Mouse (Mus musculus): ENCODE results near the gene Snx9. TPM values are rescaled to one million over a fixed set of nuclear protein-coding genes. Genes with fewer than 3 reads are reported as not detected.

Gene Snx9
- total RNA-seq, 2 experiments from 2014 or later = 48.3 to 51.7 TPM

DNA sequence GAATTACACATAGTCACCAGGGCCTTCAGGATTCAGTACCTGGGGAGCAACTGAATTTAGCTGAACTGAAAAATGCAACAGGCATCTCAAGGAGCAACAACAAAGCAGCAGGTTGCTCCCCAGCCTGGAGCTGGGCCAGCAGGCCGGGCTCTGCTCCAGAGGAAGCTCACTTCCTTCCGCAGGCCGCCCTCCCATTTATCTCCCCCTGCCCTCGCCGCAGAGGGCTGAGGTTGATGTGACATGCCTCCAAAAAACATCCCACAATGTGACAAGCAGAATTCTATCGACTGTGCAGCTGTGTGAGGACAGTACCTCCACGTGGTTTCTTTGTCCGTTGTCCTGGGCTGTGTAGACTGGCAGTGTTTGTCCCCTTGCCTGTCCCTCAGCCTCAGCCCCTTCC lies 44.3 kb downstream of the Snx9 start:
- DNase-seq = peak; percentile 86

GRCm38 (mm10) chr17:5886181-5886810 lies 45.2 kb downstream of the Snx9 start:
- DNase-seq = no peak

DNA sequence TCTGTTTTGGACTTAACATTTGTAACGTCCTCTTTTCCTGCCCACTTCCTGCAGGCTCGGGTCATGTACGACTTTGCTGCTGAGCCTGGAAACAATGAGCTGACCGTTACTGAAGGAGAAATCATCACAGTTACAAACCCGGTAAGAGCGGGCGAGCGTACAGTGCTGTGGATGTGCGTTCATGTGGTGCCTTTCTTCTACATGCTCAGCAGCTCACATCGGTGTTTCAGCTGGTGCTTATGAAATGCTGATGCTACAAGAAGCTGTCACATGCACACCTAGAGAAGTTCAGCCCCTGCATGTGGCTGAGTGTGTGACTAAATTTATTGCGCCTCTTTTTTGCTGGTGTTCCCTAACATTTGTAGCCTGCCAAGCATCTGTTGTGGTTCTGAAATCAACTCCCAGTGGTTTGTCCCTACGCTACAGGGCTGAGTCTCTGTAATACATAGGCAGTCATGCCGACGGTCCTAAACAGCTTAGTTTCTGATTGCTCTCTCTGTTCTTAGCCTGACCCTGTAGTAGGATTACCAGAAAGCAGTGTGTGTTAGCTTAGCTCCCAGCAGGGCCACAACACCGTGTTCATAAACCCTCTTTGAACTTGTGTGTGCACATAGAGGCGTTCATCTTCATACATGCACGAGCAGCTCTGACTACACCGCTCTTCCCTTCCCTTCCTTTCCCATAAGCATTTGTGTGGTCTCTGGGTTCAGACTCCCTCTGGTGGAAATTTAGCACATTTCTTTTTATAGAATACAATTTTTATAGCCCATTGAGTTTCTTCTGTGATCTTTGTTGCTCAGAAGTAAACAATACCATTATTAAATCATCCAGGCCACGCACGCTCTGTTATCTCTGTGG lies 46.0 kb downstream of the Snx9 start:
- DNase-seq = no peak

- DNase-seq = peak; percentile 95
Measured at GRCm38 (mm10) chr17:5890429-5890828, 49.3 kb downstream of the Snx9 start.

DNA sequence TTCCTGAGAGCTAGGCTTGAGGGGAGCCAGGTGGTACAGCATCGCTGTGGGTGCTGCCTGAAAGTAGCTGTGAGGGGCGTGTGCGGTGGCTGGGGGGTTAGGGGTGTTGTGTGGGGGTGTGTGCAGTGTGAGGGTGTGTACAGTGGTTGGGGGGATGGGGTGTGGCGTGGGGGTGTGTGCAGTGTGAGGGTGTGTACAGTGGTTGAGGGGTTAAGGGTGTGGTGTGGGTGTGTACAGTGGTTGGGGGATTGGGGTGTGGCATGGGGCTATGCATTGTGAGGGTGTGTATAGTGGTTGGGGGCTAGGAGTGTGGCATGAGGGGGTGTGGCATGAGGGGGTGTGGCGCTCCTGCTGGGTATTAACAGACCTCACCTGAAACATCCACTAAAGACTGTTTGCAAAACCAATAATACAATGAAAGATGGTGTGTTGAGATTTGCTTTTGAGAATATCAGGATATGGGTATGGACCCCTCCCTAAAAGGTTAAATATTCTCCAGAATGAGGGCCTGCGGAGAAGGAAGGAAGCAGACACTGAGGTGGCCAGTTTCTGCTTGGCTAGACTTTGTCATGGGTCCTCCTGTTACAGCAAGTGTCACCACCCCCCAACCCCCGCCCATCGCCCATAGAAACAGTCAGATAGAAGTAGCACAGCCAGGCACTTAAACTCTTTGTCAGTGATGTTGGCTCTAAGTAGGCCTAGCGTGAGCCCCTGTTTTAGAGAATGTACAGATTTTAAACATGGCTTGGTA lies 51.0 kb downstream of the Snx9 start:
- no peak for DNase-seq

DNA sequence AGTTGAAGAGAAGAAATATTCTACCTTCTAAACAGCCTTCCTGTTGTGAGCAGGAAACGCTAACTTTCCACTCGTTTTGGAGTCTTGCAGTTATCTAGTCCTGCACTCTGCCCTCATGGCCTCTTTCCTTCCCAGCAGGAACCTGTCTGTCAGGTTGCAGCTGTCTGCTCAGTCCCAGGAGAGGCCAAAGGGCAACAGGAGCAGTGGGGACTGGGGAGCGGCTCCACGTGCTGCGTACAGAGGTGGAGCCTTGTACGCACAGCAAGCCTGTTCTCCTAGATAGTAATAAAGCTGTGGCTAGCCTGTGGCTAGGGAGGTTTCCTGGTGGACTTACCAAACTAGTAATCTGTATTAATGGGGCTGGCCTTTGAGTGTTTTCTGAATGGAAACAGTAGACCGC lies 52.0 kb downstream of the Snx9 start:
- DNase-seq = peak; percentile 42

DNA sequence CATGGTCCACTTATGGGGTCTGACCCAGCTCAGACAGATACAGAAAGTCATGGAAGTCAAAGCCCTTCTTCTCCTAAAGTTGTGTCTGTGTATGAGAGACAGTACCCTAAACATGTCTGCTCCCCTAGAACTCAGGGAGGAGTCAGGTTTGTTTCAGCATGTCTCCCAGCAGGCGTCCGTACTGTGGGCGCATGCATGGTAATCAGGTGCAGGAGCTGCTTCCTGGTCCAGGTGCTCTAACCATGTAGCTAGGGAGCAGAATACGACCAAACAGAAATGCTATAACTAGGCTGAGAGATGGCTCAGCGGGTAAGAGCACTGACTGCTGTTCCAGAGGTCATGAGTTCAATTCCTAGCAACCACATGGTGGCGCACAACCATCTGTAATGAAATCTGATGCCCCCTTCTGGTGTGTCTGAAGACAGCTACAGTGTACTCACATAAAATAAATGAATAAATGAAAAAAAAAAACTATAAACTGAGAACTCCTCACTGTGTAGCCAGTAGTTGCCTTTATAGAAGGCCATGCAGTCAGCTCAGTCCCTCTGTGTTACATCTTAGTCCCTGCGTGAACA lies 52.5 kb downstream of the Snx9 start:
- DNase-seq = no peak

GRCm38 (mm10) chr17:5896066-5896465 lies 54.9 kb downstream of the Snx9 start:
- DNase-seq = no peak

DNA sequence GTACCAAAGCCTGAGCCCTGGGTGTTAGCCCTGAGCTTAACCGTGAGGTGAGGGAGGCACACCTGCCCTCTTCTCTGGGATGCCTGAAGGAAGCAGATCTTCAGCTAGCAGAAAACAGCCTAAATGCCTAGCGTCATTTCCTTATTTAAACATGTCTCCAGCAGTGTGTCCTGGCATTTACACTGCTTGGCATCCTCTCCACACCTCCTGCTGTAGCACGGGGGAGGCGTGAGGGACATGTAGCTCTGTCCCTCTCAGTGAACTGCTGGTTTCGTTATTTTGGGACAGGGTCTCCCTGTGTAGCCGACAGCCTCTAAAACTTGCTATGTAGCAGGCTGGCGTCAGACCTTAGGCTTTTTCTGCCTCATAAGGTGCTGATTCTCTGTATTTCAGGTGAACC lies 55.5 kb downstream of the Snx9 start:
- no peak for DNase-seq

DNA sequence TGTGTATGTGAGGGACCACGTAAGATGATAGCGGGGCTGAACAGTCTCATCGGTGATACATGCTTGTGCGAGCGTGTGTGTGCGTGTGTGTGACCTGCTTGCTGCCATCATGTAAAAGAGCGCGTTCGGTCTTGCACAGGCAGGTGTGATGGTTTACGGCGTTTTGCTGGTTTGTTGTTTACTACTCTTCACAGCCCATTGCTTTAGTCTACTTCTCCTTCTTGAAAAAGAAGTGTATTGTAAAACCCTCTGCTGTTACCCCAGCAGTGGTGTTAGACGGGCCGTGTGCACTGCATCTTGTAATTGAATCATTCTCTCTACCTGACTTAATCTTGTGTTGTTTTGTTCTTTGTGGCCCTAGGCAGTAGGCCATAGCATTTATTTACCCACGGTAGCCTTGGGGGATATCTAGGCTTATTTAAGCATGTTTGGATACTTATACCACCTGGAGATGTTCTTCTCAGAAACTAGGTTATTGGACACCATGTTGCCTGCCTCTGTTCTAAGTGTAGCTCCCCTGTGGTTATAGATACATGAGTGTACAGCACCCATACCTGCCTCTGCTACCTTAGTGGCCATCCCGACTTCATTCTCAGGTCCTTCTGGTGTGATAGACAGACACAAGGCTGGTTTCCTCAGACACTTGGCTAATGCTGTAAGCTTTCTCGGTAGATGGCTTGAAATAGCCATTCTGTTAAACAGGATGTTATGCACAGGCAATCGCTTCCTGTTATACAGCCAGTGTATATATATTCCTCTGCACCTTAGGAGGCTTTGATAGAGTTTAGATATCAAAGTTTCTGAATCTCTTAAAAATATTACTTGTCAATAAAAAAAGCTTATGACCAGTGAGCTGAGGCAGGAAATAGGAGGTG lies 56.4 kb downstream of the Snx9 start:
- DNase-seq = no peak

GRCm38 (mm10) chr17:5899251-5899650 lies 58.1 kb downstream of the Snx9 start:
- DNase-seq = no peak

- no peak for DNase-seq
Measured at GRCm38 (mm10) chr17:5901381-5901780, 60.3 kb downstream of the Snx9 start.

DNA sequence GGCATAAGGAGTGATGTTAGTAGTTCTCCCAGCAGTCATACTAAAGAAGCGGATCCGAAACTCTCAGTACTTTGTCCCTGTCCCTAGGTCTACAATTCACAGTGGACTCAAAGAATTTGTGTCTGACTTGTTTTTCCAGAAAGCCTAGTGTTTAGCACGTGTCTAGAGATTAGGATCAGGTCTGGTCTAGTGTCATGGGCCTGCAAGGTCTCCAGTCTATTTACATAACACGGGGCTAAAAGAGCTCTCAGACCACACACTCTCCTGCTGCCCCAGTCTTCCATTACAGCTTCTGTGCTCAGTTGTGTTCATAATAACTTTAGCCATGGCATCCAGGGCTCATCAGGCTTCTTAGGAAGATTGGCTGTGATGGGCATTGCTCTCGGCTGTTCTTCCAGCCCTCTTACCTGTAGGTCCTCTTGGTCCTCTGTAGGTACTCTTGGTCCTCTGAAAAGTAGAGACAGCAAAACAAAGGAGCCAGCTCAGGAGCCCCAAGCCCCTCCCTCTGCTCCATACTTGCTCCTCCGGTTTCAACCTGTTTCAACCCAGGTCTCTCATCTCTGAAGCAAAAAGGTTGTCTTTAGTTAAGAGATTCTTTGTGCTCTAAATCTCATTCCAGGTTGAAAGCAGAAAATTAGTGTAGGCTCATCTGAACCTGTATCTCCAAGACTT lies 62.6 kb downstream of the Snx9 start:
- DNase-seq = no peak

DNA sequence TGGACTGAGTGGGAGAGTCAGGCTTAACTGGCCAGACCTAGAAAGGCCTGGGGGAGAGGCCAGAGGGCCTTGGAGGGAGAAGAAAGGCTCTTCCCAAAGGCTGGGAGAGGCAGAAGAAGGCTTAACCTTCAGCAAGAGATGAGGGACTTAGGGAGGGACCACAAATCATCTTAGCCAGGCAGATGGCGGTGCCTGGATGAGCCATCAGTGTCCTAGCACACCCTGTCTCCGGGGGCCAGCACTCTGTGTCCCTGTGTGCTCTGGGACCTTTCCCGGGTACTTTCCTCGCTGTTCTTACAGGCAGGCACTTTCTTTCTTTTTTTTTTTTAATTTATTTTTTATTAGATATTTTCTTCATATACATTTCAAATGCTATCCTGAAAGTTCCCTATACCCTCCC lies 68.6 kb downstream of the Snx9 start:
- DNase-seq = no peak

DNA sequence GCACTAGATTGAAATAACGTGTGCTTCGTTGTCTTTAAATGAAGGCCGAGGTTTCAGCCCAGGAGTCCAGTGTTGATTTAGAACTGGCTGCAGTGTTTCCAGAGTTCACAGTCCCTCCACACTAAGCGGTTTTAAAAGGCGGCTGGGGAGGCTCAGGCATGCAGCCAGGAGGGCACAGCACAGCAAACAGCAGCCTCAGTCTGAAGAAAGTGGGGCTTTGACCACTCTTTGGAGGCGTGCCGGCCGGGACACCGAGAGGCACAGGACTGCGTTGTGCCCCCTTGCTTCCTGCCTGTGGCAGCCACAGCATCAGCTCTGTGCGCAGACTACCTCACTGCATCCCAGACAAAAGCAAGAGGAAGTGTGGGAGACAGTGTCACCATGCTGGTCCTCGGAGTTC lies 70.5 kb downstream of the Snx9 start:
- no peak for DNase-seq

DNA sequence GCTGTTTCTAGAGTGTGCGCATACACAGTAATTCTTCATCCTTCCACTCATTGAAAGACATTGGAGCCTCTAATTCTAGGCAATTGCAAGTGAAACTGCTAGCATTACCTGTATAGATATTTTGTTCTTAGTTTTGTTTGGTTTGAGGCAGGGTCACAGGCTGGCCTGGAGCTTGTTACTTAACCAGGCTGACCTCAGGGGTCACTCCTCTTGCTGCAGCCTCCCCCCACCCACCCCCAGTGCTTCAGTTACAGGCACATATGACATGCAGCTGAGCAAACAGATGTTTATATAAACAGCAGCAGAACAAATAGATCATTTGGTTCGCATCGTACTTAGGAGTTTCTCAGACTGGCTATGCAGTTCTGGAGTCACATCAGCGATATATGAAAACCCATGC lies 71.7 kb downstream of the Snx9 start:
- DNase-seq = no peak

DNA sequence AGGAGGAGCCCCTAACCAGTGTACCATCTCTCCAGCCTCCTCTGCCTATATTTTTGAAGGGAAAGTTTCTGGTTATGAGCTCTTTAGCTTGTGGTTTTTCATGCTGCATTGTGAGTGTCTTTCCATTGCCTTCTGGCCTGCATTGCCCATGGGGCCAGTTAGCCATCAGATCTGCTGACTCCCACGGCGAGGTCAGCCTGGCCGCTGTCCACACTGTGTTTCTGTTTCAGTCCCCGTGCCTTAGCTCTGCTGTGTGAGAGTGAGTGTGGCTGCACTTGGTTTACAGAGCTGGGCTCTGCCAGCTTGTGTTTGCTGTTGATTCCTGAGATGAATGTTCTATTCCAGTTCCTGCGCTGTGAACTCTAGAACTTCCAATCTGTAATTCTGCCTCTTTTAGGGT lies 73.1 kb downstream of the Snx9 start:
- peak; percentile 71 for DNase-seq

- no peak for DNase-seq
Measured at GRCm38 (mm10) chr17:5921954-5922353, 80.8 kb downstream of the Snx9 start.

DNA sequence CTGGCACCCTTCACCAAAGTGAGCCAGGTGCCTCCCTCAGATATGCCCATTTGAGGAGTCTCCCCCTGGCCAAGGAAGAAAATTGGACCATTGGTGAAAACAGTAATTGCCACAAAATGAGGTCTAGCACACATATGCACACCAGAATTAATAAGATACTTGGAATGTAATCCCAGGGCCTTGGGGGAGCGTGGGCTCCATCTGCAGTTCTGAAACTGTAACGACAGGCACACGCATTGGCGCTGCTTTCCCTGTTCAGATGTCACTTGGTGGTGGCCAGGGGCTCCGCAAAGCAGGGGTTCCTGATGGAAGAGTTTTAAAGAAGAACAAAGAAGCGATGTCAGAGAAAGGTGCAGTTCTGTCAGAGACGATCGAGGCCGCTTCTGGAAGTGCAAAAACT lies 82.2 kb downstream of the Snx9 start:
- DNase-seq = peak; percentile 39

DNA sequence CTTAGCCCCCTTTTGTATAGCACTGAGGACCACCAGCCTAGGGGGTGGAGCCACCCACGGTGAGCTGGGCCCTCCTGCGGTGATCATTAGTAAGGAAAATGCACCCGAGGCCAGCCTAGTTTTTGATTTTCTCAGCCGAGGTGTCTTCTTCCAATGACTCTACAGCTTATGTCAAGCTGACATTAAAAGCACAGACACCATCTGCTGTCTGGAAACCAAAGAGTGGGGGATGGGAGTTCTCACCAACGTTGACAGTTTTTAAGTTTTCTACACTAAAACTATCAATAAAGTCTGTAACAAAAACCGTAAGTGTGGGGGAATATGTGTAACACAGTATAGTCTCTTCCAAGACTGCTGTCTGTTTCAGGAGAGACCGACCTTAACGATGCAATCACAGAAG lies 83.1 kb downstream of the Snx9 start:
- no peak for DNase-seq

DNA sequence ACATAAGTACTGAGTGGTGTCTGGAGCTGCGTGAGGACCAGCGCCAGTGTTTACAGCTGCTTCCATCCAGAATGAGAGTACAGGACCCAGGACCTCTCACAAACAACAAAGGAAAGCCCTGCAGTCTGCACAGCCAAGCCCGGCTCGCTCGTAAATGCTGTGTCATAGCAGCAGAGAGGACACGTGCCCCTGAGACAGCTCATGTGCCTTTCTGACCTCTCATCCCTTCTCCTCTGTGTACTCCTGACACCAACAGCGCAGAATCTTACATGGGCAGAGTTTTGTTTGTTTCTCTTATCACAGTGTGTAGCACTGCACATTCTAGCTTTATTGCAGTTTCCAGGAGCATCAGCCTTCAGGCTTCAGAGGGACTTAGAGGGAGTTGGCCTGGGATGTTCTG lies 85.6 kb downstream of the Snx9 start:
- no peak for DNase-seq
